Comparison of ENCODE assay signal across 25 mouse cellular contexts in the genomic region with DNA sequence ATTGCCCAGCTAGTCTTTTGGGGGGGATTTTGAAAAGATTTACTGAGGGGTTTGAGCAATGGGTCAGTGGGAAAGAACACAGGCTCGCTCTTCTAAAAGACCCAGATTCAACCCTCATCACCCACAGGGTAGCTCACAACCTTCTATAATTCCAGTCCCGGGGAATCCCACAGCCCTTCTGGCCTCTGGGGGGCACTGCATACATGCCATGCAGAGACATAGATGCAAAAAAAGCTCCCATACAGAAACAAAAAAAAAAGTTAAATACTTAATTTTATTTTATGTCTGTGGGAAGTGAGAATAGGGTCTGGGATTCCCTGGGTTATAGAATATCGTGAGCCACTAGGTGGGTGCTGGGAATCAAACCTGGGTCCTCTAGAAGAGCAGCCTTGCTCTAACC. TPM values are rescaled to one million over a fixed set of nuclear protein-coding genes. Genes with fewer than 3 reads are reported as not detected.
A peak's percentile ranks its signal among the peaks of the same experiment; 100 is the strongest.
DNase-seq lines count a peak whose midpoint lies in the region; ATAC-seq and TF ChIP-seq lines count a peak whose summit lies in the region.
"Had no signal": no experiment of that assay in that cellular context is flagged by ENCODE, and none has a peak within 500 bp of the region (broad histone marks: within the 10 kb centered on the region; RNA-seq: fewer than 3 reads in every experiment).

No protein-coding gene starts in this region.

- H3K4me2 ChIP-seq in stomach, postnatal 0 days (replicated peaks; ENCODE audit: low read depth): no peak overlapping the region
- H3K4me2 ChIP-seq: embryonic facial prominence, embryonic 13.5 days; forebrain, embryonic 13.5 days; heart, embryonic 13.5 days; hindbrain, embryonic 14.5 days; limb, embryonic 15.5 days had no signal

- no peaks in the 10 kb centered on the region for H3K36me3 ChIP-seq in stomach, postnatal 0 days (ENCODE audit: control insufficient read depth, insufficient read depth, low read length)
- H3K36me3 ChIP-seq: embryonic facial prominence, embryonic 13.5 days; heart, embryonic 13.5 days; limb, embryonic 15.5 days; midbrain, embryonic 10.5 days had no signal

- WGBS in lung, adult 2 months: 86% methylated on average over 3 of the region's 3 CpGs
- WGBS in stomach, postnatal 0 days: 88% methylated on average over 3 of the region's 3 CpGs

- peak; percentile 19; the same call in 1 of the 2 replicates for TF ChIP-seq CTCF in gastrocnemius, adult 2 months (IDR thresholded peaks at IDR 0.05)
- TF ChIP-seq CTCF in layer of hippocampus, adult 2 months (conservative IDR thresholded peaks at IDR 0.05): peak; percentile 49
- TF ChIP-seq CTCF in lung, adult 2 months (IDR thresholded peaks at IDR 0.05; ENCODE audit: insufficient read depth, low read length): no peak
- TF ChIP-seq CTCF in stomach, postnatal 0 days (IDR thresholded peaks at IDR 0.05; ENCODE audit: low read depth): peak; percentile 44

- ATAC-seq in stomach, postnatal 0 days (ENCODE audit: low FRiP score, low TSS enrichment): no peak
- ATAC-seq: forebrain, embryonic 13.5 days had no signal

- intact Hi-C loops in gastrocnemius, adult 2 months (cut with DNase I): no loop called here

- no peaks in the 10 kb centered on the region for H3K4me1 ChIP-seq in lung, adult 2 months (ENCODE audit: control insufficient read depth, insufficient read depth, low read length)
- no peaks in the 10 kb centered on the region for H3K4me1 ChIP-seq in stomach, postnatal 0 days (replicated peaks; ENCODE audit: control insufficient read depth, insufficient read depth)
- H3K4me1 ChIP-seq: forebrain, embryonic 13.5 days; heart, embryonic 13.5 days; midbrain, embryonic 10.5 days had no signal

- TF ChIP-seq EP300 in stomach, postnatal 0 days (optimal IDR thresholded peaks at IDR 0.05): no peak

- H3K4me3 ChIP-seq in gastrocnemius, adult 2 months: no peak overlapping the region
- no peak overlapping the region for H3K4me3 ChIP-seq in layer of hippocampus, adult 2 months
- no peak overlapping the region for H3K4me3 ChIP-seq in lung, adult 2 months (replicated peaks; ENCODE audit: extremely low read depth, low read depth, low read length)
- no peak overlapping the region for H3K4me3 ChIP-seq in stomach, postnatal 0 days (ENCODE audit: low read depth, low read length)
- H3K4me3 ChIP-seq: embryonic facial prominence, embryonic 13.5 days; forebrain, embryonic 13.5 days; heart, embryonic 13.5 days; limb, embryonic 15.5 days; midbrain, embryonic 10.5 days had no signal

- no peak for TF ChIP-seq POLR2A in lung, adult 2 months (IDR thresholded peaks at IDR 0.05; ENCODE audit: borderline replicate concordance, extremely low read depth, low read depth, low read length)

- no peaks in the 10 kb centered on the region for H3K27me3 ChIP-seq in stomach, postnatal 0 days (ENCODE audit: control insufficient read depth, insufficient read depth, low read length)
- H3K27me3 ChIP-seq: embryonic facial prominence, embryonic 13.5 days; forebrain, embryonic 13.5 days; heart, embryonic 13.5 days; limb, embryonic 15.5 days had no signal

- no peak overlapping the region for H3K27ac ChIP-seq in gastrocnemius, adult 2 months
- H3K27ac ChIP-seq in layer of hippocampus, adult 2 months: no peak overlapping the region
- H3K27ac ChIP-seq in stomach, postnatal 0 days (replicated peaks): no peak overlapping the region
- H3K27ac ChIP-seq: embryonic facial prominence, embryonic 13.5 days; forebrain, embryonic 13.5 days; heart, embryonic 13.5 days; hindbrain, embryonic 14.5 days; limb, embryonic 15.5 days; midbrain, embryonic 10.5 days had no signal

- DNase-seq in gastrocnemius, adult 2 months: no peak
- DNase-seq in gastrocnemius, postnatal 10 days: no peak
- DNase-seq in layer of hippocampus, adult 2 months (ENCODE audit: low spot score in 2 of 2): no peak
- DNase-seq in layer of hippocampus, adult 11-12 months (ENCODE audit: low spot score): no peak
- DNase-seq in lung, postnatal 10 days: peak; percentile 21
- no peak for DNase-seq in lung, adult 2 months
- no peak for DNase-seq in stomach, postnatal 0 days (ENCODE audit: low spot score)
- DNase-seq in ovary, adult 18-20 months (ENCODE audit: low spot score): no peak
- DNase-seq: adrenal gland, postnatal 10 days; cerebellum, adult 2 months; cerebellum, postnatal 36 days; embryo, embryonic 11 days; gastrocnemius, postnatal 14 days; heart, adult 18-20 months; kidney, adult 9 months; kidney, postnatal 36 days; layer of hippocampus, adult 9-11 months; lung, adult 18-20 months; right cerebral cortex, postnatal 14 days had no signal

- H3K9ac ChIP-seq in stomach, postnatal 0 days (ENCODE audit: low read length): no peak overlapping the region
- H3K9ac ChIP-seq: embryonic facial prominence, embryonic 13.5 days; forebrain, embryonic 13.5 days; heart, embryonic 13.5 days; hindbrain, embryonic 14.5 days; limb, embryonic 15.5 days had no signal

- no peaks in the 10 kb centered on the region for H3K9me3 ChIP-seq in stomach, postnatal 0 days (ENCODE audit: control insufficient read depth, low read length)
- H3K9me3 ChIP-seq: embryonic facial prominence, embryonic 13.5 days; forebrain, embryonic 13.5 days; heart, embryonic 13.5 days; limb, embryonic 15.5 days; midbrain, embryonic 10.5 days had no signal

RNA-seq across cellular contexts. Expression of a gene that starts 15.0 kb away (rescaled TPM):
- 1 to 10 TPM in 1 of 2 experiments, under 1 TPM in 1; 0.56 to 1.5 TPM for total RNA-seq in gastrocnemius, adult 2 months (2021)
- 1 to 10 TPM; 2.3 to 2.5 TPM for total RNA-seq in gastrocnemius, postnatal 10 days (2021)
- total RNA-seq in layer of hippocampus, adult 2 months (2021): 1 to 10 TPM; 4.5 to 5.6 TPM
- polyA plus RNA-seq in lung, adult 2 months (2012; rRNA removed): 6.3 and 9.1 TPM in 2 replicates
- polyA plus RNA-seq in stomach, postnatal 0 days (2015; fragmentation: Nextera tagmentation; extraction: Ambion mirVana): 0.22 and 0.30 TPM in 2 replicates
